Mouse (Mus musculus): ENCODE results near the gene Tradd.

DNA sequence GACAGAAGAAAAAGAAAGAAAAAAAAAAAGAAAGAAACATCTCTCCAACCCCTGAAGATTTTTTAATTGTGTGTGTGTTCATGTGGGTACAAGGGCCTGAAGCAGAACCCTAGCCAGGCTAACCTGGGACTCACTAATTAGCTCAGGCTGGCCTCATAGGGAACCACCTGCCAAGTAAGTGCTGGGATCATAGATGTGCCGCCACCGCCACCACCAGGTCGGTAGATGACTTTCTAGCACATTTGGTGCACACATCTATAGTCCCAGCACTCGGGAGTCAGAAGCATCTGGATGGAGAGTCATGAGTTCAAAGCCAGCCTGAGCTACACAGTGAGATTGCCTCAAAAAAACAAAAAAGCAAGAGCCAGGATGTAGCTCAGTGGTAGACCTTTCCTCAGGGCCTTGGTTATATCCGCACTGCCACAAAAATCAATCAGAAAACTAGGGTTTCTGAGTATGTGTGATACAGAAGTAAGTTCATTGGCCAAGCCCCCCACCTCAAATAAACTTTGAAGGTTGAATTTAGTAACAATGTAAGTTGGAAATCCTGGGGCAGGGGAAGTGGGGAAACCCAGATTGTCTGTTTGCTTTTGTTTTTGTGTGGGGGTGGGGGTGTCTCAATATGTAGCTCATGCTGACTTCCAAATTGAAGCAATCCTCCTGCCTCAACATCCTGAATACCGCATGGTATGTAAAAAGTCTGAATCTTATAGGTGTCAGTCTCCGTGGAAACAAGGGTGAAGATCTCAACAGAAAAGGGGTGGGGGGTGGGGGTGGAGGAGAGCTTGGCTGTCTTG, 6.9 kb downstream of the Tradd start:
- TF ChIP-seq CTCF (conservative IDR thresholded peaks at IDR 0.05; ENCODE audit: low read length): no peak
- no peak for TF ChIP-seq POU5F1 (IDR thresholded peaks at IDR 0.05; ENCODE audit: borderline replicate concordance, low read length)
- no peak for TF ChIP-seq NANOG (IDR thresholded peaks at IDR 0.05; ENCODE audit: borderline replicate concordance, low read length)
